Mouse (Mus musculus): Measurements from ENCODE around the gene Zfp280d. TPM values are rescaled to one million over a fixed set of nuclear protein-coding genes. Genes with fewer than 3 reads are reported as not detected.

Zfp280d gene
- total RNA-seq, 2 experiments from 2014 or later, result 51.5 to 67.6 TPM

DNA sequence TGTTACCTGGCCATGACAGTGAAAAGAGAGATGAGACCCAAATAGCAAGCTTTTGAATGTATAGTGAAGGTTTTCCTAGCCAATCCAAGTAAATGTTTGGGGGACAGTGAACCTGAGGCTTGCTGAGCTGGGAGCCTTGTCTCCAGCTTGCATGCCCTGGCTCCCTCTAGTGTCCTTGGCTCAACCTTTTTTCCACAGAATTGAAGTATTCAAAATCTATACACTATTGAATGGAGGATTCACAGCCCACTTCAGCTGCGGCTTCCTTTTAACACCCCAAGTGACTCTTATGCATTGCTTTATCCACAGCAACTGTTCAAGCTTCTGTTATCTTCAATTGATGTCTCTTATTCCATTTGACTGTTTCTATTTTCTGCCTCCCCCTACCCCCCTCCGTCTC lies 137.1 kb downstream of the Zfp280d start:
- ATAC-seq (replicated peaks; ENCODE audit: low FRiP score, poor library complexity, severe bottlenecking), result no peak

Other genes with a start within 250 kb of the Zfp280d start
- 22.1 and 28.8 TPM in 2 replicates for gene Tcf12, start 163.0 kb upstream of the Zfp280d start, total RNA-seq (2015; ENCODE audit: low replicate concordance)
- gene Tcf12, start 163.0 kb upstream of the Zfp280d start, total RNA-seq (2017; ENCODE audit: low replicate concordance), result 7.8 and 10.9 TPM in 2 replicates
- gene Mns1, start 163.2 kb downstream of the Zfp280d start, total RNA-seq (2015; ENCODE audit: low replicate concordance), result 31.7 and 53.5 TPM in 2 replicates
- gene Mns1, start 163.2 kb downstream of the Zfp280d start, total RNA-seq (2017; ENCODE audit: low replicate concordance), result 27.5 and 55.0 TPM in 2 replicates
- gene Tex9, start 217.4 kb downstream of the Zfp280d start, total RNA-seq (2015; ENCODE audit: low replicate concordance), result 1.7 and 6.5 TPM in 2 replicates
- 8.9 and 10.8 TPM in 2 replicates for gene Tex9, start 217.4 kb downstream of the Zfp280d start, total RNA-seq (2017; ENCODE audit: low replicate concordance)